ENCODE assay signal across 30 mouse cellular contexts in genomic region chr5:121469566-121469965, GRCm38 (mm10). TPM values are rescaled to one million over a fixed set of nuclear protein-coding genes. Genes with fewer than 3 reads are reported as not detected.
DNase-seq lines count a peak whose midpoint lies in the region; ATAC-seq and TF ChIP-seq lines count a peak whose summit lies in the region.
"Had no signal": no experiment of that assay in that cellular context is flagged by ENCODE, and none has a peak within 500 bp of the region (broad histone marks: within the 10 kb centered on the region; RNA-seq: fewer than 3 reads in every experiment).

No protein-coding gene starts in this region.

- H3K36me3 ChIP-seq in intestine, embryonic 15.5 days, result no peaks in the 10 kb centered on the region
- no peaks in the 10 kb centered on the region for H3K36me3 ChIP-seq in stomach, embryonic 14.5 days (ENCODE audit: control insufficient read depth, insufficient read depth, low read length)
- no peaks in the 10 kb centered on the region for H3K36me3 ChIP-seq in midbrain, embryonic 13.5 days
- H3K36me3 ChIP-seq: embryonic facial prominence, embryonic 10.5 days; forebrain, embryonic 15.5 days; heart, embryonic 13.5 days; hindbrain, embryonic 12.5 days; neural tube, embryonic 13.5 days had no signal

- H3K27me3 ChIP-seq in intestine, embryonic 15.5 days (replicated peaks), result no peaks in the 10 kb centered on the region
- no peaks in the 10 kb centered on the region for H3K27me3 ChIP-seq in stomach, embryonic 14.5 days (ENCODE audit: control insufficient read depth, insufficient read depth, low read length)
- no peaks in the 10 kb centered on the region for H3K27me3 ChIP-seq in midbrain, embryonic 13.5 days
- H3K27me3 ChIP-seq: forebrain, embryonic 15.5 days; heart, embryonic 13.5 days; hindbrain, embryonic 12.5 days; neural tube, embryonic 13.5 days had no signal

- 4% methylated on average over 3 of the region's 3 CpGs for WGBS in lung, adult 2 months
- 15% methylated on average over 3 of the region's 3 CpGs for WGBS in intestine, embryonic 15.5 days
- 8% methylated on average over 3 of the region's 3 CpGs for WGBS in stomach, embryonic 14.5 days
- 66% methylated on average over 3 of the region's 3 CpGs for WGBS in midbrain, embryonic 13.5 days

- no peak overlapping the region for H3K4me3 ChIP-seq in lung, adult 2 months (replicated peaks; ENCODE audit: extremely low read depth, low read depth, low read length)
- H3K4me3 ChIP-seq in intestine, embryonic 15.5 days (replicated peaks), result no peak overlapping the region
- no peak overlapping the region for H3K4me3 ChIP-seq in stomach, embryonic 14.5 days (ENCODE audit: low read depth, low read length)
- no peak overlapping the region for H3K4me3 ChIP-seq in midbrain, embryonic 13.5 days (replicated peaks)
- H3K4me3 ChIP-seq: embryonic facial prominence, embryonic 10.5 days; forebrain, embryonic 15.5 days; heart, embryonic 13.5 days; hindbrain, embryonic 12.5 days; myocyte; neural tube, embryonic 13.5 days had no signal

- DNase-seq in lung, adult 18-20 months, result peak; percentile 24 to 48
- no peak for DNase-seq in lung, adult 2 months
- DNase-seq in NIH3T3 (ENCODE audit: low read depth), result peak; percentile 48
- no peak for DNase-seq in heart, adult 11 months
- DNase-seq: B cell, adult 2 months; cerebellum, adult 11 months; cerebellum, adult 9-11 months; gastrocnemius, postnatal 10 days; heart, adult 18-20 months; heart, postnatal 14 days; kidney, adult 9 months; kidney, postnatal 25 days; layer of hippocampus, postnatal 36 days; retina, postnatal 1 day; right cerebral cortex, postnatal 25 days; spleen, adult 18-20 months; thymus, adult 2 months; thymus, postnatal 4 days had no signal

- TF ChIP-seq CTCF in lung, adult 2 months (IDR thresholded peaks at IDR 0.05; ENCODE audit: insufficient read depth, low read length), result no peak

- peak; percentile 49; the same call in 1 of the 2 replicates for ATAC-seq in intestine, embryonic 15.5 days
- peak; percentile 35; the same call in 1 of the 2 replicates for ATAC-seq in stomach, embryonic 14.5 days (ENCODE audit: insufficient number of reproducible peaks, insufficient read depth, low FRiP score, low read depth)
- ATAC-seq in midbrain, embryonic 13.5 days, result no peak
- ATAC-seq: forebrain, embryonic 15.5 days; midbrain, embryonic 16.5 days had no signal

- no peak overlapping the region for H3K9ac ChIP-seq in intestine, embryonic 15.5 days
- H3K9ac ChIP-seq in stomach, embryonic 14.5 days (replicated peaks; ENCODE audit: low read depth, low read length), result no peak overlapping the region
- no peak overlapping the region for H3K9ac ChIP-seq in midbrain, embryonic 13.5 days (replicated peaks)
- H3K9ac ChIP-seq: forebrain, embryonic 15.5 days; heart, embryonic 13.5 days; hindbrain, embryonic 12.5 days; liver, embryonic 14.5 days; neural tube, embryonic 13.5 days had no signal

- H3K4me2 ChIP-seq in intestine, embryonic 15.5 days (replicated peaks), result no peak overlapping the region
- no peak overlapping the region for H3K4me2 ChIP-seq in stomach, embryonic 14.5 days (replicated peaks; ENCODE audit: low read depth, low read length)
- H3K4me2 ChIP-seq in midbrain, embryonic 13.5 days (replicated peaks), result no peak overlapping the region
- H3K4me2 ChIP-seq: forebrain, embryonic 15.5 days; heart, embryonic 13.5 days; hindbrain, embryonic 12.5 days; neural tube, embryonic 13.5 days had no signal

- TF ChIP-seq POLR2A in lung, adult 2 months (IDR thresholded peaks at IDR 0.05; ENCODE audit: borderline replicate concordance, extremely low read depth, low read depth, low read length), result no peak

- peak overlapping the region; percentile 32; the same call in 1 of the 2 replicates for H3K27ac ChIP-seq in intestine, embryonic 15.5 days
- H3K27ac ChIP-seq in stomach, embryonic 14.5 days (ENCODE audit: low read length), result no peak overlapping the region
- H3K27ac ChIP-seq in midbrain, embryonic 13.5 days, result no peak overlapping the region
- H3K27ac ChIP-seq: embryonic facial prominence, embryonic 10.5 days; forebrain, embryonic 15.5 days; heart, embryonic 13.5 days; hindbrain, embryonic 12.5 days; liver, embryonic 14.5 days; neural tube, embryonic 13.5 days had no signal

- peaks cover 3% of the 10 kb centered on the region; the same call in 1 of the 2 replicates for H3K4me1 ChIP-seq in lung, adult 2 months (ENCODE audit: control insufficient read depth, insufficient read depth, low read length)
- H3K4me1 ChIP-seq in intestine, embryonic 15.5 days (replicated peaks), result peaks cover 6% of the 10 kb centered on the region; the same call in 1 of the 2 replicates
- peaks cover 4% of the 10 kb centered on the region; the same call in 1 of the 2 replicates for H3K4me1 ChIP-seq in stomach, embryonic 14.5 days (ENCODE audit: control insufficient read depth, insufficient read depth, low read length)
- no peaks in the 10 kb centered on the region for H3K4me1 ChIP-seq in midbrain, embryonic 13.5 days (replicated peaks)
- H3K4me1 ChIP-seq: embryonic facial prominence, embryonic 10.5 days; forebrain, embryonic 15.5 days; hindbrain, embryonic 12.5 days; neural tube, embryonic 13.5 days had no signal

- no peaks in the 10 kb centered on the region for H3K9me3 ChIP-seq in intestine, embryonic 15.5 days
- H3K9me3 ChIP-seq in stomach, embryonic 14.5 days (ENCODE audit: control insufficient read depth, low read depth, low read length), result no peaks in the 10 kb centered on the region
- H3K9me3 ChIP-seq in midbrain, embryonic 13.5 days, result no peaks in the 10 kb centered on the region
- H3K9me3 ChIP-seq: embryonic facial prominence, embryonic 10.5 days; forebrain, embryonic 15.5 days; heart, embryonic 13.5 days; hindbrain, embryonic 12.5 days; neural tube, embryonic 13.5 days had no signal

RNA-seq across cellular contexts. Expression of gene Erp29, which starts 17.3 kb away (rescaled TPM):
- polyA plus RNA-seq in lung, adult 2 months (2012; rRNA removed), result 30.3 and 34.0 TPM in 2 replicates
- 173 and 204 TPM in 2 replicates for polyA plus RNA-seq in intestine, embryonic 15.5 days (2015; fragmentation: Nextera tagmentation; extraction: Ambion mirVana)
- polyA plus RNA-seq in stomach, embryonic 14.5 days (2014; fragmentation: Nextera tagmentation; extraction: Ambion mirVana), result 132 and 140 TPM in 2 replicates
- 152 and 160 TPM in 2 replicates for polyA plus RNA-seq in midbrain, embryonic 13.5 days (2015; fragmentation: Nextera tagmentation; extraction: Ambion mirVana)

RNA-seq across cellular contexts. Expression of gene Tmem116, which starts 17.9 kb away (rescaled TPM):
- polyA plus RNA-seq in lung, adult 2 months (2012; rRNA removed), result 23.6 and 24.2 TPM in 2 replicates
- 2.5 and 3.8 TPM in 2 replicates for polyA plus RNA-seq in intestine, embryonic 15.5 days (2015; fragmentation: Nextera tagmentation; extraction: Ambion mirVana)
- polyA plus RNA-seq in stomach, embryonic 14.5 days (2014; fragmentation: Nextera tagmentation; extraction: Ambion mirVana), result 1.9 and 3.2 TPM in 2 replicates
- 1.2 and 1.6 TPM in 2 replicates for polyA plus RNA-seq in midbrain, embryonic 13.5 days (2015; fragmentation: Nextera tagmentation; extraction: Ambion mirVana)

RNA-seq across cellular contexts. Expression of gene Adam1b, which starts 33.7 kb away (rescaled TPM):
- polyA plus RNA-seq in lung, adult 2 months (2012; rRNA removed), result not detected in 2 replicates
- 0.08 TPM in 1 of 2 replicates, not detected in the other for polyA plus RNA-seq in intestine, embryonic 15.5 days (2015; fragmentation: Nextera tagmentation; extraction: Ambion mirVana)
- 0.11 and 0.12 TPM in 2 replicates for polyA plus RNA-seq in stomach, embryonic 14.5 days (2014; fragmentation: Nextera tagmentation; extraction: Ambion mirVana)
- not detected in 2 replicates for polyA plus RNA-seq in midbrain, embryonic 13.5 days (2015; fragmentation: Nextera tagmentation; extraction: Ambion mirVana)
- polyA plus RNA-seq: embryonic facial prominence, embryonic 10.5 days; forebrain, embryonic 15.5 days; hindbrain, embryonic 12.5 days; limb, embryonic 11.5 days; liver, embryonic 14.5 days; midbrain, embryonic 16.5 days; neural tube, embryonic 13.5 days; thymus, adult 2 months had no signal

Comparison
In these comparisons a context has a peak if more than half of its experiments do, and no peak if none do; other contexts are left out.
1. DNase-seq: peak in lung, adult 18-20 months (2 of 2) and NIH3T3 (single experiment); none in lung, adult 2 months (single experiment) and heart, adult 11 months (single experiment).